Mouse (Mus musculus): Measurements from ENCODE around the gene Vldlr.

Vldlr gene

DNA sequence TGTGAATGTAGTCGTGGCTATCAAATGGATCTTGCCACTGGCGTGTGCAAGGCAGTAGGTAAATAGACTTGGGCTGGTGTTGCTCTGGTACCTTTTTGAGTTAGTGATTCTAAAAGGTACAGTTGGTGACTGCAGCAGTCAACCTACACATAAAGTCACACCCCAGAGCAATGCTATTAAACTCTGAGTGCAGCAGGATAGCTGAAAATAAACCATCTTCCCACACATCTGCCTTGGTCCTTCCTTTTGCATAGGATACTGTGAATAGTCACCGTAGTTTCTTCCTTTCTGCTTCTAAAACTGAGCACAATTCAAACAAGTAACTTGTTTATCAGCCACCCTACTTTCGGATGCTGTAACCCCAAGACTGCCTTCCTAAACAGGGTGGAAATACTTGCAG is 23.6 kb downstream of the Vldlr start:
- no peak for DNase-seq

DNA sequence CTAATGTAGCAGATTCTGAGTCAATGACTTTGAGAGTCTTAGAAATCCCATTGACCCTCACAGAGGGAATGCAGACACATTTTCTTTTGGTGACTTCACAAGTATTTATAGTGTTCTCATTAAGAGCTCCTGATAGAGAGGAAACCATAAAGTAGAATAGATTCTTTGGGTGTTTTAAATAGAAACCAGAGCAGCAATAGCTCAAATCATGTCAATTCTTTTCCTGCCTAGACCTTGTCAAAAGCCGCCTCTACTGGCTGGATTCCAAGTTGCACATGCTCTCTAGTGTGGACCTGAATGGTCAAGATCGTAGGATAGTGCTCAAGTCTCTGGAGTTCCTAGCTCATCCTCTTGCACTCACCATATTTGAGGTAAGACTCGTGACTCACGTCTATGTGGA is 27.2 kb downstream of the Vldlr start:
- no peak for DNase-seq

DNA sequence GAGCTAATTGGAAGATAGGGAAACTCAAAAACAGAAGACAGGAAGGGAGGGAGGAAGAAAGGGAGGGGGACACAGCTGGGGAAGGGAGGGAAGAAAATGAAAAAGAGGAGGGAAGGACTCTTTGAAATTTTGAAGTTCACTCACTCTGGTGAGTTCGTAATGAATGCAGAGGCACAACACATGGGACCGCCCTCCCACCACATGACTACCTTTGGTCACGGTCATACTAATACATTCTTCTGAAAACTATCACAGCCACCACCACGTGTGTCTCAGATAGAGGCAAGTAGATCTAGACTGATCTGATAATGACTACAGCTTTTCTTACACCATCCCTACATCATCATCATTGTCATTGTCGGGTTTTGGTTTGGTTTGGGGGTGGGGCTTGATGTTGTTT is 38.5 kb downstream of the Vldlr start:
- DNase-seq, result no peak

DNA sequence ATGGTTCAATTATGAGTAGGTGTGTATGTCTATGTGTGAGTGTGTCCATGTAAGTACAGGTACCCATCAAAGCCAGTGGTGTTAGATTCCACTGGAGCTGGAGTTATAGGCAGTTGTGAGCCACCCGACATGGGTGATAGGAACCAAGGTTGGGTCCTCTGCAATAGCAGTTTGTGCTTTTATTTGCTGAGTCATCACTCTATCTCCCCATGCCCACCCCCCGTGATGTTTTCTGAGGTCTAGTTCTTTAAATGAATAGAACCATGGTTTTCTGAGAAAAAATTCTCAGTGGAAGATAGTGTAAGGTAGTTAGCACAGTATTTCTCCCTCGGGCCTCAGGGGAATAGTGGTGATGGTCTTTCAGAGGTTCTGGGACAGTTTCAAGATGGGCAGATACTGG is 39.4 kb downstream of the Vldlr start:
- DNase-seq, result no peak

DNA sequence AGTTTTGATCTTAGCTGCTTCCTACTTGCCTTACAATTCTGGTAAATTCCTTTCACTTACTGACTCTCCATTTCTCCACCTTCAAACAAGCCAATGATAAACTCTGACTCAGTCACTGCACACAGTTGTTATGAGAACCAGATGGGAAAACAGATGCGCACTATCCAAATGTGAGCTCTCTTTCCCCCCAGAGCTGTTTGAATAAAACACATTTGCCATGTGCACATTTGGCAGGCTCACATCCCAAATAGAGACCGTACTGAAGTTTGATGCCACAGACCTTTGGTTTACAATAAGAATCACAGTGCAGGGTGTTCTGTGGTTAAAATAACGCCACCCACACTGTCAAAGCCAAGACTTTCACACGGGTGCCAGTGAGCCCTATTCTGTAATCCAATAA is 43.8 kb downstream of the Vldlr start:
- no peak for DNase-seq

DNA sequence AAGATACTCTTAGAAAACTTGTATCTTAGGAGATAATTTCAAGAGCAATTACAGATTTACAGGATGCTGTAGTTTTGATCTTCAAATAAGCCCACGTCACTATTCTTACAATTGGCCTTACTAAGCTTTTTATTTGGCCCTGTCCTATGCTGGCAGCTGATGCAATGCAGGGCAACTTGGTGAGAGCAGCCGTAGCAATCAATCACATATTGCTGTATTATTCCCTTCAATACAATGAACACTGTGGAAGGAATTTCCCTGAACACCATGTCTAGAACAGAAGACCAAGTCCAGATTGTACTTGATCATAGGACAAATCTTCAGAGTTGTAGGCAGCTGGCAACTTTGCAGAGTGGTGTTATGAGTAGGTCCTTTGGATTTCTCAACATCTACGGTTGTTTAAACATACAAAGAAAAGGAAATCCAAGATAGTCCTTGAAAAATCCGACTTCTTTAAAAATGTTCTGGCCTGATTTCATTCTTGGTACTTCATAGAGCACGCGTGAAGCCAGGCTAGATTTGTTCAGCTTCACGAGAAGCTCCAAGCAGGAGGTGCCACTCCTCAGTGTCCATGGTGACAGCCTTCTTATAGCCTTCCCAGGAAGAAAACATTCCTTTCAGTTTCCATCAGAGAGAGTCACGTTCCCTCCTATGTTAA is 44.5 kb downstream of the Vldlr start:
- no peak for DNase-seq

DNA sequence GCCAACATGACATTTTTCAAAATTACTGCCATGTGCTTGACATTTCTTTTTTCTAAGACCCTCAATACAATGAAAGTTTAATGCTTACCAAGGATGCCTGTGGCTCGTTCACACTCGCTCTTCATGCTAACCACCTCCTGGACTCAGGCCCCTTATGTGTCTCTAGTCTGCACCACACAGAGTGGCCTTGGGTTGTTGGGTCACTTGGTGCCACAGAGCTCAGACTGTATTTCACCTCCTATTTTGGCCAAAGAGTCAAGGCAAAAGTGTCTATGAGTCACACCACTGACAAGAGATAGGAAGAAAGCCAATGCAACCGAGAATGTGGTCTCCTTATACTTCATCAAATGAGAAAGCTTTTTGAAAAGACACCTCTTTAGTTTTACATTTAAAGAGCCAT is 45.9 kb downstream of the Vldlr start:
- no peak for DNase-seq

DNA sequence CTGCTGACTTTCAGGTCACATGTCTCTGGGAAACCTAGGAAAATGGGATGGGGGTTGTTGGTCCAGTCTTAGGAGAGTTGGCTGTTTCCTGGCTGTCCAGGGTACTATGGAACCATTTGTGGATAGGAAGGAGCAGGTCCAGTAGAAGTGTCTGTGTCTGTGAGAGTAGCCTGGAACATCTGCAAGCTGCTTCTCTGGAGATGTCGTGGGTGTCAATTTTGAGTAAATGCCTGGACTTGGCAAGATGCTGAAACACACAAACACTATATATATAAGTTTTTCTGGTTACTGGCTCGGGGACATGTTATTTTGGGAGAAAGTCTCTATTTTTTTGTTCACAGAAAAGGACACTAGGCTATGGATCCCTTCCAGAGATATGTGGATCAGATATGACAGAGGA is 57.1 kb downstream of the Vldlr start:
- DNase-seq, result no peak

DNA sequence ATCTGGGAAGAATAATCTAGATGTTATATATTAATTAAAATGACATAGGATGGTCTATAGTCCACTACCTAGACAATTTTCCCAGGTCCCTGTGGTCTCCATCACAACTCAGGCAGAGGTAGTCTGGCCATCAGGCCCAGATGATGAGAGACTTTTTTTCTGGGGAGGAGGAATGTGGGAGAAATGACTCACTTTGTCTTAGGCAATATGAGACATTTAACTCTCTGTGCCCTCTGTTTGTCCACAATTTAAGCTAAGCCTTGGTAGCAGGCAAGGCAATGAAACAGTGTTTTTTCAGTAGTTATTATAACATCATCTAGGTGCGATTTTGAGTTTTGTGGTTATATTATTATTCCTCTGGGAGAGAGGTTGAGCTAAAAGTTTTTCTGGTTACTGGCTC is 58.1 kb downstream of the Vldlr start:
- no peak for DNase-seq

DNA sequence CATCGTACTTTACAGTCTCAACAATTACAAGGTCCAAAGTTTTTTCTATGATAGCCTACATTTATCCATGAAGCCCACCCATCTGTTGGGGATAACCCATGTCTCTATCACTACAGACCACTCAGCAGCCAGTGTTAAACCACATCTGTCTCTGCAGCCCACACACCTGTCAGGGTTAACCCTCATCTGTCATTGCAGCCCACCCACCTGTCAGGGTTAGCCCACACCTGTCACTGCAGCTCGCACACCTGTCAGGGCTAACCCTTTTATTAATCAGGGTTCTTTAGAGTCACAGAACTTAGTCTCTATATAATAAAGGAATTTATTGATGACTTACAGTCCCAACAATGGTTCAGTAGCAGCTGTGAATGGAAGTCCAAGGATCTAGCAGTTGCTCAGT is 62.9 kb downstream of the Vldlr start:
- no peak for DNase-seq
